Mouse (Mus musculus) neural tube, postnatal 0 days (tissue): ENCODE measurements around the gene Nos3. TPM values are rescaled to one million over a fixed set of nuclear protein-coding genes. Genes with fewer than 3 reads are reported as not detected.

Experiments
- polyA plus RNA-seq: library from polyadenylated mRNA; unstranded; fragments of >200 nt; fragmentation: Nextera tagmentation; extraction: Ambion mirVana; gene quantifications from 2 replicates; pipeline ENCODE4 v1.2.1, GENCODE M21; 2015

Nos3 gene
- 7.6 and 9.1 TPM in 2 replicates for polyA plus RNA-seq

GRCm38 (mm10) chr5:24364508-24364907, at the start of gene Nos3:
Gene Nos3, plus strand, starts transcription at chr5:24364810.

DNA sequence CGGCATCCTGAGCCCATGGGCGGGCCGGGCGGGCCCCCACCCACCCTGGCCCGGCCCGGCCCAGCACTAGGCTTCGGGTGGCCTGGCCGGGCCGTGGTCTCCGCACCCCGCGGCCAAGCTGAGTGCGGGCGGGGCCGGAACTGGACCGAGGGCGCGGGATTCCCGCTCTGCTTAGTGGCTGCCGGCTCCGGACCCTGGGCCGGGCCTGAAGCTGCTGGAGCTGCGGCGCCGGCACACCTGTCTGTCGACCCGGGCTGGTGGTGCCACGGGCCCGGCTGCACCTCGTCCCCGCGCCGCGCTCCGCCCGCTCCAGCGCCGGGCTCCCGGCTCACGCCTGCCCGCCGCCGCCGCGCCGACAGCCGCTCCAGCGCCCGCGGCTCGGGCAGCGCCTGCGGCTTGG, 13.3 kb upstream of the Nos3 start, which contains the start of gene Kcnh2:
TSS of gene Kcnh2 (minus strand) at position 327 of the 400 bp plus-strand sequence.

DNA sequence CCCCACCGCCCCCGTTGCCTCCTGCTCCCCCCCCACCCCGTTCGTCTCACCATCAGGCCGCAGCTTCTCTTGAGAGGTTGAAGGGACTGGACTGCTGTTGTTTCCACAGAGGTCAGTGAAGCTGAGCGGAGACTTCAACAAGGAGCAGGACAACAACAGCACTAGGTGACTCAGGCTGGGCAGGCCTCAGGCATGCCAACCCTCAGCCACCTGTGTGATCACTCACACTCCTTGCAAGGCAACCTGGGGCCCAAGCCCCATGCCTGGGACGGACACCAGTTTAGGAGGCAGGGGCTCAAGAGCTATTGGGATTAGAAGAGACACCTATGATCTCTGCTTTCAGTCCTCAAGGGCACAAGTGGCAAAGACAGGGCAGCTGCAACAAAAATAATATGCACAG, 27.3 kb downstream of the Nos3 start, which contains the start of gene Atg9b:
TSS of gene Atg9b (minus strand) at position 280 of the 400 bp plus-strand sequence.

DNA sequence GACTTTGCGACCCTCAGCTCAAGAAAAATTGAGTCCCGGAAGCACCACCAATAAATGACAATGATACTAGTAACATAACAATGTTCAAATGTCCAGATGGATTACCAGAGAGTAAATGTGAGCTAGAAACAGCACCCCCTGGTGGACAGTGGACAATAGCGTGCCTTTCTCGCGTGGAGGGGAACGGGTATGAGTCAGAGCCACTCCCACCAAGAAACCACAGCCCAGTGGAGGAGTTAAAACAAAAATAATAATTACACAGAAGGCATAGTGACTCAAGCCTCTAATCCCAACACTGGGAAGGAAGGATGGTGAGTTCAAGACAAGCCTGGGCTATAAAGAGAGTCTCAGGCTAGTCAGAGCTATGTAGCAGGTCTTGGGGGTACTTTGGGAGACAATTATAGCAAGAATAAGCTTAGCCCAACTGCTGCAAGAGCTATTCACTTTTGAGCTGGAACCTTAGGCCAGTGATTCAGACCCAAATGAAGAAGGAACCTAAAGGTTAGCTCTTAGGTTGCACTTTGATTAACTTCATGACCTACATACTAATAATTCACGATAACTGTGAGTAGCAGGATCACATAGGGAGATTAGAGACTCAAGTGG, 28.9 kb downstream of the Nos3 start, which contains the start of gene Abcb8:
TSS of gene Abcb8 (plus strand) at position 272 of the 606 bp plus-strand sequence.

DNA sequence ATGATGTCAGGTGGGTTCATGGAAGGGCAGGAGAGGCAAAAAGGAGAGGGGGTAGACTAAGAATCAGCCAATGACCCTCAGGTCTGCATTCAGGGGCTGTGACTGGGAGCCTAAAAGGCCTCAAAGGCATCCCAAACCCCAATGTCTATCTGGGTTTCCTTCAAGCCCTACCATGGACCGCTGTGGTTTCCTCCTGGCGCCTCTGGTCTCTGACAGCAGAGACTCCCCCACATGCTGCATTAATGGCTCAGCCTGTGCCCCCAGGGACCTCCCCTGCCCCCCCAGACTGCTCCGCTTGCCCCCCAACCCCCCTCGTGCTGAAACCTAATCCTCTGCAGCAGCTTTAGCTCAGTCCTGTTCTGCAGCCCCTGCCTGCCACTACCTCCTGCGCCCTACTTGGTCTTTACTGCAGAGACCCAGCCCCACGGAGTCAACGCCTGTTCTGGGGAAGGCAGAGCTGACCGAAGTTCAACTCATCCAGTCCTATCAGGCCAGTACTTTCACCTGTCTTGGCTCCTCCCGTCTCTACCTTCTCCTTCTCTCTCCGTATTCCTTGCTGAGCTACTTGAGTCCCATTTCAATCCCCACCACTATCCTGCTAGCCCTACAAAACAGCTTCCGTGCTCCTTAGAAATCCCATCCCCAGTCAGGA, 48.6 kb downstream of the Nos3 start, which contains the start of gene Asic3:
TSS of gene Asic3 (plus strand) at position 351 of the 652 bp plus-strand sequence.

DNA sequence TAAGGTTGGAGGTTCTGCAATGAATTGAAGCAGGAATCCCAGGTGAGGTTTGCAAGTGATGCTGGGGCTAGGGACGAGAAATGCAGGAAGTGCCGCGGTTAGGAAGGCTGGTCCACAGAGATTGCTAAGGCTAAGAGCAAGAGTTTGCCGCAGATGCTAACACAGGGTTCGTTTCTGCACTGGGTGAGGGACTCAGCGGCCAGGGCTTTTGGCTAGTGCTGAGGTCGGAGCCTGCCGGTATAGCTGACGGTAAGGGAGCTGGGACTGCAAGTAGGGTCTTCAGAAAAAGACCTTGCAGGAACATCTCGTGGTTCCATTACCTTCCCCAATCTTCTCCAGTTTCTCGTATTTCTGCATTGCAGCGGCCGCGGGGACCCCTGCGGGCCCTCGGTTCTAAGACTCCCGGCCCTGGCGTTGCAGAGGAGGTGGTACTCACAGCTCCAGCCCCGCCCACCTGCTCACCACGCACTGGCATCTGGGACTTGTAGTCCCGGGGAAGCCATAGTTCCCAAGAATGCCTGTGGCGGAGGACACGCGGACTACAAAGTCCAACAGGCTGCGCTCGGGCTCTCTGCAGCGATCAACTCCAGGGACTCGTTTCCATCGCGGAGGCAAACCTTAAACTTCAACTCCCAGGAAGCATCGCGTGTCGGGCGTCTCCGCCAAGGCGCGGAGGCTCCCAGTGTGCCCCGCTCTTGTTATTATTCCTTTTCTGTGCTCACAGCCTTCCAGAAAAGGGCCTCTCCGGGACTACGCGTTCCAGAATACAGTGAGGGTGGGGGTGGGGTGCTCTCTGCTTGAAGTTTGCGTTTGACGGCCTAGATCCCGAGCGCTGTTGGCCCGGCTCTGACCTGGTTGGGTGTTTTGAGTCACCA, 58.8 kb downstream of the Nos3 start, which contains the start of the genes Cdk5 and Slc4a2:
TSS of gene Cdk5 (minus strand) at position 402 of the 875 bp plus-strand sequence.
TSS of gene Slc4a2 (plus strand) at position 709 of the 875 bp plus-strand sequence.

Other genes starting within 250 kb of the Nos3 start
- gene Nupl2, start 199.8 kb upstream of the Nos3 start, polyA plus RNA-seq, result 10.0 and 10.4 TPM in 2 replicates
- gene Kcnh2, start 13.2 kb upstream of the Nos3 start, polyA plus RNA-seq, result 17.4 TPM in 2 replicates
- gene Atg9b, start 27.3 kb downstream of the Nos3 start, polyA plus RNA-seq, result 7.9 and 8.3 TPM in 2 replicates
- 42.9 and 49.7 TPM in 2 replicates for gene Abcb8, start 28.9 kb downstream of the Nos3 start, polyA plus RNA-seq
- 0.39 and 1.7 TPM in 2 replicates for gene Asic3, start 48.6 kb downstream of the Nos3 start, polyA plus RNA-seq
- gene Cdk5, start 58.7 kb downstream of the Nos3 start, polyA plus RNA-seq, result 168 and 174 TPM in 2 replicates
- 13.8 and 15.3 TPM in 2 replicates for gene Slc4a2, start 59.0 kb downstream of the Nos3 start, polyA plus RNA-seq
- gene Fastk, start 80.5 kb downstream of the Nos3 start, polyA plus RNA-seq, result 94.2 and 114 TPM in 2 replicates
- gene Tmub1, start 83.0 kb downstream of the Nos3 start, polyA plus RNA-seq, result 50.6 and 57.4 TPM in 2 replicates
- 156 and 161 TPM in 2 replicates for gene Agap3, start 87.4 kb downstream of the Nos3 start, polyA plus RNA-seq
- gene Gbx1, start 162.4 kb downstream of the Nos3 start, polyA plus RNA-seq, result 10.1 and 10.9 TPM in 2 replicates
- 0.13 and 0.36 TPM in 2 replicates for gene Asb10, start 176.2 kb downstream of the Nos3 start, polyA plus RNA-seq
- 0.08 and 0.13 TPM in 2 replicates for gene 4931409K22Rik, start 192.0 kb downstream of the Nos3 start, polyA plus RNA-seq
- gene Abcf2, start 212.7 kb downstream of the Nos3 start, polyA plus RNA-seq, result 62.4 and 65.5 TPM in 2 replicates
- 22.6 and 26.3 TPM in 2 replicates for gene Chpf2, start 221.9 kb downstream of the Nos3 start, polyA plus RNA-seq